Mouse (Mus musculus) bone marrow, adult 2 months (tissue): ENCODE measurements at regions not wholly inside any gene's neighbourhood (a gene's known extent, or its start where the extent isn't known, plus 50 kb on each side); places are given as distances from the start of the nearest gene placed in this dataset.
A peak's percentile ranks its signal among the peaks of the same experiment; 100 is the strongest.

ENCODE experiments used
- H3K27ac ChIP-seq: fragments of 200-500 bp; 2 replicates; pipeline ENCODE4 v1.5.1; 2012; ENCODE audit warnings: low read depth, mild to moderate bottlenecking, control low read depth, inconsistent platforms, low read length; ENCODE audit not compliant: control insufficient read depth, poor library complexity, insufficient read depth
- H3K4me1 ChIP-seq: fragments of 200-500 bp; 2 replicates; pipeline ENCODE4 v1.6.1; 2011; ENCODE audit warnings: low read length; ENCODE audit not compliant: control insufficient read depth, insufficient read depth
- H3K4me3 ChIP-seq: fragments of 200-500 bp; replicated peaks from 2 replicates; pipeline ENCODE3; 2011; ENCODE audit warnings: mild to moderate bottlenecking, low read depth, low read length, control low read depth; ENCODE audit not compliant: control insufficient read depth
- CTCF ChIP-seq: fragments of 200-500 bp; IDR thresholded peaks from 2 replicates; pipeline ENCODE4 v1.5.1; 2011; ENCODE audit warnings: low read length, control low read depth; ENCODE audit not compliant: control insufficient read depth, insufficient read depth
- POLR2A ChIP-seq: fragments of 200-500 bp; IDR thresholded peaks from 2 replicates; pipeline ENCODE4 v1.6.1; 2011; ENCODE audit warnings: low read depth, mild to moderate bottlenecking, control low read depth, low read length, borderline replicate concordance; ENCODE audit not compliant: control insufficient read depth
- WGBS: fragments of 180-500 bp; shearing (Covaris S2); methylation state at CpG from one replicate; pipeline ENCODE4 v1.1.7; 2018; 5-methylcytosine and 5-hydroxymethylcytosine counted together

DNA sequence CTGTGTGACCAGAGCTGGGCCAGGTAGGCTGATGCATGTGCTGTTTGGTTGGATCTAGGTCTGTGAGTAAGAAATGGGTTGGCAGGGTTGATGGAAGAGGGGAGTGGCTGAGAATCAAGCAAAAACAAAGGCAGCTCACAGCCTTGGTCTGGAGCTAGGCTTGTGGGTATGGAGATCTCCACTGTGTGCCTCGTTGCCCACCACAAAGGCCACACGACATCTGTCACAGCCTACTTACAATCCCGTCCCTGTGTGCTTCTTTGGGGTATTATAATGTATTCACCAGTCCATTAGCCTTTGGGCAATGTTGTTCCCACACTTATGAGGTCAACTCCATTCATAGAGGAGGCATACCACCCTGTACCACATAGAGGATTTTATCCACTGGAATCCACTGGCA, 229.6 kb upstream of the Hs6st1 start:
- H3K4me1 ChIP-seq = no peaks in the 10 kb centered on the region
- no peak overlapping the region for H3K27ac ChIP-seq
- TF ChIP-seq POLR2A = no peak
- no peak for TF ChIP-seq CTCF
- WGBS = 66% methylated on average over 3 of the region's 3 CpGs
- H3K4me3 ChIP-seq = no peak overlapping the region

- H3K4me1 ChIP-seq = no peaks in the 10 kb centered on the region
- H3K27ac ChIP-seq = no peak overlapping the region
- H3K4me3 ChIP-seq = no peak overlapping the region
- peak; percentile 38 for TF ChIP-seq CTCF
- TF ChIP-seq POLR2A = no peak
- 60% methylated on average over 6 of the region's 6 CpGs for WGBS
Measured at GRCm38 (mm10) chr1:35839446-35839845, 228.8 kb upstream of the Hs6st1 start.

GRCm38 (mm10) chr1:35841626-35842025, 226.6 kb upstream of the Hs6st1 start:
- TF ChIP-seq CTCF = no peak
- no peak for TF ChIP-seq POLR2A
- 87% methylated on average over 2 of the region's 2 CpGs for WGBS
- H3K4me1 ChIP-seq = no peaks in the 10 kb centered on the region
- H3K4me3 ChIP-seq = no peak overlapping the region
- H3K27ac ChIP-seq = no peak overlapping the region

GRCm38 (mm10) chr1:35842707-35843106, 225.5 kb upstream of the Hs6st1 start:
- no peaks in the 10 kb centered on the region for H3K4me1 ChIP-seq
- H3K27ac ChIP-seq = no peak overlapping the region
- WGBS = 71% methylated on average over 4 of the region's 4 CpGs
- no peak overlapping the region for H3K4me3 ChIP-seq
- TF ChIP-seq CTCF (no peak), POLR2A (no peak)

DNA sequence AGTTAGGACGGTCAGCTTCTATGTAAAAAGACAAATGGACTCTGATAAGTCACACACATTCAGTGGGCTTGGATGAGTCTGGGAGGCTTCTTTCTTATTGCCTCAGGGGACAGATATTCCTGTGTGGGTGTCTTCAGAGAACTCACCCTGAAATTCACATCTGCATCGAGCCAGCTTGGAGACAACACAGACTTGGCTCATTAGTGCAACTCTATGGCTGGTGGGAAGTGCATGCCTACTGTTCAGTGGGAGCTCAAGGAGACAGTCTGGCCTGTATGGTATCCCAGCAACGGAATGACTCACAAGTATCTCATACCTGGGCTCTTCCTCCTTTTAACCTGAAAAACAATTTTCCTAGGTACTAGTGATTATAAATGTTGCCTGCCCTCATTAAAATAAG, 224.6 kb upstream of the Hs6st1 start:
- H3K4me3 ChIP-seq = no peak overlapping the region
- no peaks in the 10 kb centered on the region for H3K4me1 ChIP-seq
- WGBS = 88% methylated on average over 3 of the region's 3 CpGs
- no peak overlapping the region for H3K27ac ChIP-seq
- no peak for TF ChIP-seq CTCF
- no peak for TF ChIP-seq POLR2A

GRCm38 (mm10) chr1:35846224-35846936, 221.8 kb upstream of the Hs6st1 start:
- 44% methylated on average over 11 of the region's 11 CpGs for WGBS
- Histone ChIP-seq H3K4me3 (no peak overlapping the region), H3K4me1 (peaks cover 1% of the 10 kb centered on the region; the same call in 1 of the 2 replicates), H3K27ac (no peak overlapping the region)
- peak; percentile 59 for TF ChIP-seq CTCF
- TF ChIP-seq POLR2A = no peak

GRCm38 (mm10) chr1:35848160-35848954, 219.8 kb upstream of the Hs6st1 start:
- no peak overlapping the region for H3K4me3 ChIP-seq
- no peak for TF ChIP-seq POLR2A
- TF ChIP-seq CTCF = no peak
- 43% methylated on average over 12 of the region's 12 CpGs for WGBS
- no peak overlapping the region for H3K27ac ChIP-seq
- H3K4me1 ChIP-seq = peaks cover 1% of the 10 kb centered on the region; the same call in 1 of the 2 replicates

DNA sequence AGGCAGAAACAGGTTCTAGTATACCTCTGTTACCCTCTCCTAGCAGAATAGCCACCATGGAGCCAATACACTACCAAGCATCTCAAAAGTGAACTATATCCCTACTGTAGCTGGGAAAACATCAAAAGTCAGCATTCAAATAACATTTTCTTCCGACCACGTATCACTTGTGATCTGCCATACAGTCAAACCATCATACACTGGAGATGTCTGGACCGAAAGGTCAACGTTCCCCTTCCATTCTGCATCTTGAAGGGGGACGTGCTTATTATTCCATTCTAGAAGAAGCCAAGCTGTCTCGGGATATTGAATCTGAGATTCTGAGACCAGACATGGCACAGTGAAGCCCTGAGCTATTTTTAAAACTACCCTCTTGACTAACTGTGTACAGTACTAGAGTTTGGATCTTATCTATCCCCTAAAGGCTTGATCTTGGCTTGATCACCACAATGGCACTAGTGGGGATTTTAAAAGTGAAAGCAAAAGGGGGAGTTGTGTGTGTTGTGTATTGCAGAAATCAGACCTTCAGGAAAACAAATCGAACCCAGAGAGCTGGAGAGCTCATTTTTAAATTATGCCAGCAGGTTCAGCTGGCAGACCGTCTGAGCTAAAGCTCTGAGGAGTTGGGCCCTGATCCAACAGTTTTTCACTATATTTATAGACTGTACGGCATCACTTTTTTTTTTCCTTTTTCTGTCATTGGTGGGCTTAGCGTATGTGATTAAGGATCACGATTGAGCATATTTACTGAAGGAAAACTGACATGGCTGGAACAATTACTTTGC, 218.6 kb upstream of the Hs6st1 start:
- TF ChIP-seq POLR2A = no peak
- no peak for TF ChIP-seq CTCF
- Histone ChIP-seq H3K4me1 (peaks cover 1% of the 10 kb centered on the region; the same call in 1 of the 2 replicates), H3K27ac (no peak overlapping the region), H3K4me3 (peak overlapping the region; percentile 23)
- 57% methylated on average over 11 of the region's 11 CpGs for WGBS
